Mouse (Mus musculus) lung, postnatal 0 days (tissue): ENCODE measurements around the gene Rps6kb2. TPM values are rescaled to one million over a fixed set of nuclear protein-coding genes. Genes with fewer than 3 reads are reported as not detected.
A peak's percentile ranks its signal among the peaks of the same experiment; 100 is the strongest.
"Not testable (repeated sequence)": the region's sequence is repeated elsewhere in the genome, so short reads cannot be mapped to it uniquely, and the experiment has no call there.

Source experiments
- ATAC-seq: fragments of 200-750 bp; cut with Nextera tagmentation; 2 replicates; pipeline ENCODE4 v1.8.0; 2017; ENCODE audit warnings: moderate library complexity
- DNase-seq: peaks from one replicate; pipeline ENCODE4 v3.0.0-alpha.2; 2016; ENCODE audit warnings: low spot score
- H3K27ac ChIP-seq: fragments of 300-500 bp; sonication (generic); 2 replicates; pipeline ENCODE4 v1.5.1; 2014; ENCODE audit warnings: antibody characterized with exemption, mild to moderate bottlenecking, low read length, mixed read lengths
- H3K27me3 ChIP-seq: fragments of 300-500 bp; sonication (generic); replicated peaks from 2 replicates; pipeline ENCODE4 v1.6.1; 2014; ENCODE audit warnings: low read length, mixed read lengths; ENCODE audit not compliant: insufficient read depth
- H3K36me3 ChIP-seq: fragments of 300-500 bp; sonication (generic); 2 replicates; pipeline ENCODE4 v1.6.1; 2014; ENCODE audit warnings: low read length, mixed read lengths; ENCODE audit not compliant: insufficient read depth
- H3K4me1 ChIP-seq: fragments of 300-500 bp; sonication (generic); 2 replicates; pipeline ENCODE4 v1.6.1; 2014; ENCODE audit warnings: antibody characterized with exemption, low read depth, low read length, mixed read lengths; ENCODE audit not compliant: insufficient read depth
- H3K4me2 ChIP-seq: fragments of 300-500 bp; sonication (generic); replicated peaks from 2 replicates; pipeline ENCODE4 v1.6.1; 2014; ENCODE audit warnings: low read depth, mild to moderate bottlenecking, low read length, moderate library complexity, mixed read lengths
- H3K4me3 ChIP-seq: fragments of 300-500 bp; sonication (generic); 2 replicates; pipeline ENCODE4 v1.5.1; 2014; ENCODE audit warnings: low read depth, low read length
- H3K9ac ChIP-seq: fragments of 300-500 bp; sonication (generic); replicated peaks from 2 replicates; pipeline ENCODE4 v1.6.1; 2014; ENCODE audit warnings: low read depth, mild to moderate bottlenecking
- H3K9me3 ChIP-seq: fragments of 300-500 bp; sonication (generic); 2 replicates; pipeline ENCODE4 v1.6.1; 2016; ENCODE audit warnings: low read length, mixed read lengths
- CTCF ChIP-seq: IDR thresholded peaks from 2 replicates; pipeline ENCODE4 v1.5.1; 2016; ENCODE audit warnings: antibody characterized with exemption, mild to moderate bottlenecking
- EP300 ChIP-seq: IDR thresholded peaks from 2 replicates; pipeline ENCODE4 v1.6.1; 2016; ENCODE audit warnings: antibody characterized with exemption, mild to moderate bottlenecking, control low read depth
- WGBS: fragments of 180-500 bp; shearing (Covaris S2); extraction: QIAGEN DNeasy Blood & Tissue Kit; methylation state at CpG from one replicate; pipeline ENCODE4 v1.1.7; 2014; 5-methylcytosine and 5-hydroxymethylcytosine counted together
- polyA plus RNA-seq: library from polyadenylated mRNA; unstranded; fragments of >200 nt; fragmentation: Nextera tagmentation; extraction: Ambion mirVana; gene quantifications from 2 replicates; pipeline ENCODE4 v1.2.1, GENCODE M21; 2015

Gene Rps6kb2
- polyA plus RNA-seq, 1 experiment from 2014 or later, result 35.1 TPM

DNA sequence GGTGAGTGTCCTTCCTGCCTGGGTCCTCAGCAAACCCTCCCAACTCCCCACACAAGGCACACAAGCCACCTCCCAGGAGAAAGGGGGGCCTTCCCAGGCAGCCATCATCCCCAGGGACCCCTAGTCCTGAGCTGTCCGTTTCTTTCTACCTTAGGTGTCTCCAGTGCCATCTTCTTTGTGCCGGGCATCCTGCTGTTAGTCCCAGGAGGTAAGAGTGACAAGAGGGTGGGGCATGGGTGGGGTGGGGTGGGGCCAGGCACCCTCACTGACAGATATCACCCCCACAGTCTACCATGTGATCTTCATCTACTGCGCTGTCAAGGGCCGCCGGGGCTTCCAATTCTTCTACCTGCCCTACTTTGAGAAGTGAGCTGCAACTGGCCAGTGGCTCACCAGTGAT is 32.1 kb downstream of the Rps6kb2 start:
- DNase-seq (no peak), ATAC-seq (no peak)

DNA sequence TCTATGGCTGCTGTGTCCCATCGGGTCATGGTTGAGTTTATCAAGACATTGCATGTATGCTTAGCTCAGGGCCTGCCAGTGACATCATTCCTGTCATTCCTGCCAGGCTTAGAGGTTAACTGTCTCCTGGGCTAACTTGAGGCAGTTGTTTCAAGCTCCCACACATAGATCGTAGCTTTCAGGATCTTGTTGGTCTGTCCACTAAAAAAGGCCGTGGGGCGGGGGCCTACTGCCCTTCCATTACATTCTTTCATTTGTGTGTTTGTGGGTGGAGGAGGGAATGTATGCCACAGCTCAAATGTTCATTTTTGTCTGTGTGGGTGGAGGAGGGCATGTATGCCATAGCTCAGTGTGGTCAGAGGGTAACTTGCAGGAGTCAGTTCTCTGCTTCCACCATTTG is 33.0 kb downstream of the Rps6kb2 start:
- no peak overlapping the region for H3K27ac ChIP-seq

More for the DNA sequence above, 32.1 kb downstream of the Rps6kb2 start:
- Histone ChIP-seq H3K27me3 (no peaks in the 10 kb centered on the region), H3K4me1 (peaks cover 5% of the 10 kb centered on the region), H3K36me3 (peaks cover 23% of the 10 kb centered on the region; the same call in 1 of the 2 replicates), H3K9me3 (no peaks in the 10 kb centered on the region), H3K27ac (no peak overlapping the region), H3K9ac (no peak overlapping the region), H3K4me3 (no peak overlapping the region), H3K4me2 (no peak overlapping the region)
- TF ChIP-seq CTCF (no peak), EP300 (no peak)
- WGBS, result 90% methylated on average over 5 of the region's 5 CpGs

DNA sequence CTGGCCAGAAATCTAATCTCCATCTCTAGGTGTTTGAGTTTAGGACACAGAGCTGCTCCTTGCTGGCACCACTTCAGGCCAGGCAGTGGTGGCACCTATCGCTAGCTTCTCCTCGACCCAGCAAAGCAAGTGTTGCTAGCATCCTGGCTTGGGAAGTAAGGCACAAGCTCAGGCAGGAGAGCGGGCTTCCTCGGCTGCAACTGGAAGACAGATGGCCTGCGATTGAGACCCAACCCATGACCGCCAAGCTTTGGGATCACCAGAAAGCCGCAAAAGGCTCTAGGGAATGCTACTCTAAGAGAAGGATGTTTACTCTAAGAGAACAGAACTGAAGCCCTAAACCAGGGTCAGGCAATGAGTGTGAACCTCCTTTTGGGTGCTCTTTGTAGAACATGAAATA is 33.7 kb downstream of the Rps6kb2 start:
- ATAC-seq (no peak), DNase-seq (no peak)
- Histone ChIP-seq H3K27me3 (no peaks in the 10 kb centered on the region), H3K4me1 (peaks cover 5% of the 10 kb centered on the region), H3K4me2 (no peak overlapping the region), H3K9me3 (no peaks in the 10 kb centered on the region), H3K9ac (no peak overlapping the region), H3K36me3 (peaks cover 23% of the 10 kb centered on the region; the same call in 1 of the 2 replicates), H3K27ac (no peak overlapping the region), H3K4me3 (no peak overlapping the region)
- no peak for TF ChIP-seq CTCF
- no peak for TF ChIP-seq EP300
- WGBS, result 82% methylated on average over 7 of the region's 7 CpGs

More for the DNA sequence above, 33.0 kb downstream of the Rps6kb2 start:
- no peak overlapping the region for H3K4me3 ChIP-seq
- no peaks in the 10 kb centered on the region for H3K9me3 ChIP-seq
- WGBS, result 81% methylated on average over 4 of the region's 4 CpGs
- peaks cover 23% of the 10 kb centered on the region; the same call in 1 of the 2 replicates for H3K36me3 ChIP-seq
- DNase-seq (no peak), ATAC-seq (no peak)
- H3K9ac ChIP-seq, result no peak overlapping the region
- H3K4me1 ChIP-seq, result peaks cover 5% of the 10 kb centered on the region
- no peaks in the 10 kb centered on the region for H3K27me3 ChIP-seq
- TF ChIP-seq EP300 (no peak), CTCF (no peak)
- H3K4me2 ChIP-seq, result no peak overlapping the region

DNA sequence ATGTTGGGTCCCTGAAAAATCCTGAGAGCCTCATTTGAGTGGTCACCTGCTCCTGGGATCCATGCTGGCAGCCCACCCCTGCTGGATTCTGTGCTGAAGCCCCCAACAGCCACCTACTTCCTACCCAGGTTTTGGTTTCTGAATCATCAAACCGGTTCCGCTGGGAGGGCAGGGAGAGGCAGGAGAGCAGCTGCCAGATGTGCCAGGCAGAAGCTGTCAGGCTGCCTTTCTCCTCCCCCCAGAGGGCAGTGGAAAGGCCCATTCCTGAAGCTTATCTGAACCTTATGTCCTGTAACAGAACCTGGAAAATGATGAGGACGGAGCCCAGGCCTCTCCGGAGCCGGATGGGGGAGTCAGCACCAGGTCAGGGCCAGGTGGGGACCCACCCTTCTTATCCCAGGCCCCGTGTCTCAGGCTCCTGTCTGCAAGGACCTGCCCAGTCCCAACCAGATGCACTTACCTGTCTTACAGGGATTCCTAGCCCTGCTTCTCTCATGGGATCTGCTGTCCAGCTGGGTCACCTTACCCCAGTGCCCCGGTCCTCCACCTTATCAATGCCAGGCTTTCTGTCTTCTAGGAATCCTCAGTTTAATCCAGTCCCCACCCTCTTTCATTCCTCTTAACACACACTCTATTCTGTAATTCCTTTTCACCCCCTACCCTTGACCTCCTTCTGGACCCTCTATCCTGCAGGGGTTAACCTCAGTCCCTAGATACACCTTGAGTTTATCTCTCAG is 36.2 kb downstream of the Rps6kb2 start:
- Histone ChIP-seq H3K36me3 (peaks cover 16% of the 10 kb centered on the region; the same call in 1 of the 2 replicates), H3K4me2 (peak overlapping the region; percentile 71), H3K4me1 (peaks cover 5% of the 10 kb centered on the region), H3K27me3 (no peaks in the 10 kb centered on the region), H3K4me3 (peak overlapping the region; percentile 70), H3K27ac (no peak overlapping the region), H3K9me3 (no peaks in the 10 kb centered on the region), H3K9ac (peak overlapping the region; percentile 81)
- 50% methylated on average over 7 of the region's 7 CpGs for WGBS
- peak; percentile 44 for DNase-seq
- TF ChIP-seq EP300 (no peak), CTCF (no peak)
- ATAC-seq, result no peak

DNA sequence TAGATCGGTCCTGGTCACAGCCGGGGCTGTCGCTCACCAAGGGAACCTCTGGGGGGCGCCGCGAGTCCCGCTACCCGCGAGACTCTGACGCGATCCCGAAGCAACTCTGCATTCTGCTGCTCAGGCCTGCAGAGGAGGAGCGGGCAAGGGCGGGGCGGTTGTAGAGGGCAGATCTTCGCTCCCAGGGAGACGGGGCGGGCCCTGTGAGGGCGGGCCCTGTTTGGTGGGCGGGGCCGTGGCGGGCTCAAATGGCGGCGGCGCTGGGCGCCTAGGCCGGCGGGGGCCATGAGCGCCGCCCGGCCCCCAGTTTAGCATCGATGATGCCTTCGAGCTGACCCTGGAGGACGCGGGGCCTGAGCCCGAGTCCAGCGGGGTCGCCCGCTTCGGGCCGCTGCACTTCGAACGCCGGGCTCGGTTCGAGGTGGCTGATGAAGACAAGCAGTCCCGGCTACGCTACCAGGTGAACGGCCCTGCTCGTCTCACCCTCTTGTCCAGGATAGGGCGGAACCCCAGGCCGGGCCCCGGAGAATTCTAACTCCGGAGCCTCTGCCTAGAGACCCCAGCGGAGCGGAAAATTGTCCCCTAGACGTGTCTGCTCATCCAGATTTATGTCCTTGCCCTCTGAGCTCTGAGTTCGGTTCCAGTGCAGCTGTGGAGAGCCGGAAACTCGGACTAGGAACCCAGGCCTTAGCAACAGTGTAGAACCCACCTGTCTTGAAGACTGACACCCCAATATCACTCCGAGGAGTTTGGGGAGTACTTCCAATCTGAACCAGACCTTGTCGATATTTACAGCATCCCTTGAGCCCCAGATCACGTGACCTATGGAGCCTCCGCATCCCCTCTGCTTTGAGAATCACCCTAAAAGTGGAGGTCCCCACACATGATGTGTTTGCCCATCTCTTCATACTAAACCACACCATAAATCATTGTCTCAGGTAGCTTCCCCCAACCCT is 37.1 kb downstream of the Rps6kb2 start, which contains the start of gene Aip:
Gene Aip, minus strand, starts transcription at position 118 of the 956 bp plus-strand sequence.
- peak within 1 kb of the TSS; percentile 81 for H3K9ac ChIP-seq
- peak within 1 kb of the TSS; percentile 11; the same call in 1 of the 2 replicates for H3K27ac ChIP-seq
- no peaks in the 10 kb centered on the region for H3K27me3 ChIP-seq
- H3K36me3 ChIP-seq, result peaks cover 10% of the 10 kb centered on the region; the same call in 1 of the 2 replicates
- peak; percentile 94 for ATAC-seq
- peak within 1 kb of the TSS; percentile 70 for H3K4me3 ChIP-seq
- peak within 1 kb of the TSS; percentile 71 for H3K4me2 ChIP-seq
- peak; percentile 100 for DNase-seq
- H3K9me3 ChIP-seq, result no peaks in the 10 kb centered on the region
- 2% methylated on average over 54 of the region's 64 CpGs for WGBS
- no peak for TF ChIP-seq EP300
- TF ChIP-seq CTCF, result peak; percentile 79
- peaks cover 5% of the 10 kb centered on the region for H3K4me1 ChIP-seq

DNA sequence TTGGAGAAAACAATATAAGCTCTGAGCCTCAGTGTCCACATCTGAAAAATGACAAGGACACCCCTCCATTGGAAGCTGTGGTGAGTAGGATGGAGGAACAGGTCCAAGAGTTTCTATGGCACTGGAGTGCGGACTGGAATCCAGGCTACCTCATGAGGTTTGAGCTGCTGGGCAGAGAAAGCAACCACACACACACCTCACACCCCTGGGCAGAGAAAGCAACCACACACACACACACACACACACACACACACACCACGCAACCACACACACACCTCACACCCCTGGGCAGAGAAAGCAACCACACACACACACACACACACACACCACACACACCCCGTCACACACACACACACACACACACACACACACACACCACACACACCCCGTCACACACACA is 37.9 kb downstream of the Rps6kb2 start:
- H3K36me3 ChIP-seq, H3K9ac ChIP-seq, H3K9me3 ChIP-seq, DNase-seq, H3K27me3 ChIP-seq, H3K4me1 ChIP-seq, H3K27ac ChIP-seq: not testable (repeated sequence)
- WGBS, result 9% methylated on average over 4 of the region's 4 CpGs
- peak; percentile 12 for ATAC-seq
- Histone ChIP-seq H3K4me3 (peak overlapping the region; percentile 70), H3K4me2 (peak overlapping the region; percentile 71)
